Mouse (Mus musculus) gastrocnemius, postnatal 14 days (tissue): ENCODE results near the gene Chn2. TPM values are rescaled to one million over a fixed set of nuclear protein-coding genes. Genes with fewer than 3 reads are reported as not detected.
"Not testable (repeated sequence)": the region's sequence is repeated elsewhere in the genome, so short reads cannot be mapped to it uniquely, and the experiment has no call there.

Source experiments
- DNase-seq: peaks from one replicate; pipeline ENCODE4 v3.0.0; 2021; ENCODE audit warnings: mixed read lengths
- intact Hi-C: fragments of 180-260 bp; cut with DNase I; formaldehyde crosslinking; loops from one replicate; pipeline ENCODE4 v1.15.1; 2025; ENCODE audit warnings: low total_unique reads
- total RNA-seq, 2 experiments: library from RNA; stranded (reverse); gene quantifications; 2 replicates each; pipeline ENCODE4 v1.2.3; 2021

Chn2 gene
- total RNA-seq, 2 experiments from 2014 or later, result 3.8 to 5.2 TPM

- intact Hi-C loops, result no loop called here
- DNase-seq, result no peak
Observed at GRCm38 (mm10) chr6:54170286-54170894, 131.0 kb downstream of the Chn2 start.

DNA sequence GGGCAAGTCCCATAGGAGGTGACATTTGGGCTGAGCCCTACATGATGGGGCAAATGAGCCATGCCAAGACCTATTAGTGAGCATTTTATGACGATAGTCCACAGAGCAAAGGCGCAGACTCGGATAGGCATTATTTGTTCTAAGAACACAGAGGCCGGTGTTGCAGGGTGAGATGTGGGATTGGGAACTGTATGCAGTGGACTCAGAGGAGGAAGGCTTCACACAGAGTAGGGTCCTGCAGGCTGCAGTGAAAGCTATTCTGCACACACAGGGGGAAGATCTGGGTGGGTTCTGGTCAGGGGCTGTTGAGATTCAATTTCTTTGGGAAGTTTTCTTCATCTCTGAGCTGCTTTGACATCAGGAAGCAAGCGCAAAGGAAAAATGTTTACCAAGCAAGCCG, 132.0 kb downstream of the Chn2 start:
- intact Hi-C loops, result no loop called here
- no peak for DNase-seq

- no peak for DNase-seq
- intact Hi-C loops, result no loop called here
Observed at GRCm38 (mm10) chr6:54175473-54176215, 136.3 kb downstream of the Chn2 start.

DNA sequence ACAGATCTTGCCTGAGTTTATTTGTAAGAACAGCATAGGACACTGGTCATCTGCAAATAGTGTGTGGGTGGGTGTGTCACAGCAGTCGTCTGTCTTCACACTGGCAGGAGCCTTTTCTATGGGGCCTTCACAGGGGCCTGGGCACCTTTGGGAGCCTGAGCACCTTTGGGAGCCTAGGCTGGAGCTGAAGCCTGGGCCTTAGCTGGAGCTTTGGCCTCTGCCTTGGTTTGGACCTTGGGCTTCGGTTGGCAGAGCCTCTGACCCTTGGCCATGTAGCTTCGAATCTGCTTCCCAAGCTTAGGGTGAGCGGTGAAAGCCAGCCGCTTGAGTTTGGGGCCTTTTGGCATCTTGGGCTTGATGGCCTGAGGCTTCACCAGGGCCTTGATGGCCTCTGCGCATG, 137.7 kb downstream of the Chn2 start:
- intact Hi-C loops, DNase-seq: not testable (repeated sequence)

- intact Hi-C loops, result no loop called here
- DNase-seq, result no peak
Observed at GRCm38 (mm10) chr6:54179056-54179873, 139.9 kb downstream of the Chn2 start.

DNA sequence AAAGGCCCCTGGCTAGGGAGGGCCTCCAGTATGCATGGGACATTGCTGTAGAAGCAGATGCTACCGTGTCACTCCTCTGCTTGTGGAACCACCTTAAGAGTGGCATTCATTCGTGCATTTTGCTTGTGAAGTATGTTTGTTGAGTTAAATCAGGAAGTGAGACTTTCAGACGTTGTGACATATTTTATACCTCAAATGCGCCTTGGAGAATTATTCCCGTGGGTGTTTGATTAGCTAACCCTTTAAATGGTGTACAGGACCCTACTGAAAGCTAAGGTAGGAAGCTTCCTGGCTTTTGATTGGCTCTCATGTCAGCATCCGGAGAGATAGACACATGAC, 140.5 kb downstream of the Chn2 start:
- intact Hi-C loops, result no loop called here
- no peak for DNase-seq

- no peak for DNase-seq
- intact Hi-C loops, result no loop called here
Observed at GRCm38 (mm10) chr6:54183825-54184578, 144.6 kb downstream of the Chn2 start.

DNA sequence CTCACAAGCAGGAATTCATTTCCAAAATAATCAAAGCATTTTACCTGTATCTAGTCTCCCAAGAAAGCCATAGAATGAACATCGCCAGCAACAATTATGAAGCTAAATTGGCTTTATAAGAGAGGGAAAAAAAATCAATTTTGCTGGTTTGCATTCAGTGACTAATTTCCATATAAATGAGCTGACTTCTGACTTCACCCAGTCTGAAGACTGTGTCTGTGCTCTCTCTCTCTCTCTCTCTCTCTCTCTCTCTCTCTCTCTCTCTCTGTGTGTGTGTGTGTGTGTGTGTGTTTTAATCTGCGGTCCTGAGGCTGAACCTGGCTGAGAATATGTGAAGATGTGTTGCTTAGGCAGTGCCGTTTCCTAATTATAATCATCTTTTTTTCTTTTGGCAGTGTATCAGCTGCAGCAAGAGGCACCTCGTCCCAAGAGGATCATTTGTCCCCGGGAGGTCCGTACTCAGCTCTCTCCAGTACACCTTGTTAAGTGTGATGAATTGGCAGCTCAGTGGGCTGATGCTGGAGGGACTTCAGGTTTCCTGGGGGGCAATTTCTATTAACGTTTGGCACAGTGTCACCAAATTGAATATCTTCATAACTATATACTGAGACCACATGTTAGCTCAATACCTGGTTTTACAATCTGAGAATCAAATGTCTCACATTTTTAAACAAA, 154.4 kb downstream of the Chn2 start:
- DNase-seq, result no peak
- intact Hi-C loops, result no loop called here

DNA sequence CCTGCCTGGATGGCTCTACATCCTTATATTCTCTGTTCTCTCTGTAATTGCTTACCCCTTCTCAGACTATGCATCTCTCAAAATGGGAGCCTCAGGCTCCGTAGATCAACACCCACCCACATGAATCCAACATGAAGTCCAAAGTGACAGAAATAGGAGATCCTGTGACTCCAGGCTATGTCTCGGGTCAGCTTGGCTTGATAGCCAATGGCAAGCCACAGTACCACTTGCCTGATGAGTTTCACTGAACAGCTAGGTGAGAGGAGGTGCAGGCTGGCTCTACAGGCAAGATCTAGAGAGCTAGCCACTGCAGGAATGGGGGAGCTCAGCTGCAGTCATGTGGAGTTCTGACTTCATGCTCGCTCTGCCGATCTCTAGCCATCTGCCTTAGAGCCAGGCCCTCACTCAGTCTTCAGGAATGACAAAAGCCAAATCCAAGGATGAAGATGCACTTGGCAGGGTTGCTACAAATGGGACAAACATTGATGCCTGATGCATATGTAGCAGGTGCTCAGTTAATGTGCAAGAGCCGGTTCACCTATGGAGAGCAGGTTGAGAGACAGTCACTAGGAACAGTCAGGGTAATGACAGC, 158.6 kb downstream of the Chn2 start:
- intact Hi-C loops, result no loop called here

DNA sequence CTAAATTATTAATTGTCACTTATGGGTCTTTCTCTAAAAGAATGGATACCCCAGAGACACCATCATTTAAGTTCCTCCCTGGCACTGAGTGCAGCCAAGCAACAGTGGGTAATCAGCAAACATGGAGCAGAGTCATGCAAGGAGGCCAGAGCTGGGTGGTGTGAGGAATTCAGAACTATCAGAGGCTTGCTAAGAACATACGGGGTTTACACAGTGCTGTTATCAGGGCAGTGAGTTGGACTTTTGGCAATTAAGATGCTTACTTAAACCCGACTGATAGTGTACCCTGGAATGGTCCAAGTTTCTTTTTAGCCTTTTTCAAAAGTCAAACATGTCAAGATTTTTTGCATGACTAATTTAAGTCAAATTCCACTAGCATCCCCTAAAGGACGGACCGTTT, 160.2 kb downstream of the Chn2 start:
- DNase-seq, result no peak
- intact Hi-C loops, result no loop called here

More for the DNA sequence above, 158.6 kb downstream of the Chn2 start:
- DNase-seq, result no peak

- no peak for DNase-seq
- intact Hi-C loops, result no loop called here
Observed at GRCm38 (mm10) chr6:54200031-54200722, 160.8 kb downstream of the Chn2 start.

- no peak for DNase-seq
- intact Hi-C loops, result no loop called here
Observed at GRCm38 (mm10) chr6:54202311-54203020, 163.1 kb downstream of the Chn2 start.

DNA sequence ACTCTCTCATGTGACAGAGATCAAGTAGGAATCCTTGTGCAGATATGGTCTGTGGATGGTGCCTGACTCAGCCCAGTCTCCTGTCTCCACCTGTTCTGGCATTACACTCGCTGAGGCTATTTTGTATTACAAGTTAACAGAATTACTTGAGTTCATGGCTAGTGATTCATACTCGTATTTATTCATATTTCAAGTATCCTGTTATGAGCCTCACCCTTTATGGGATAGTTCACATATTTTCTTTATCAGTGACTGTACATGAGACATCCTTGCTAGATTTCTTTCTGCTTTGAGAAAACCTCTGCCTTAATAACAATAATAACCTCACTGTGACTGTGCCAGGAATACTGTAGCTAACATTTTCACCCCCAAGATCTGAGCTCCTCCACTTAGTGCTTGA, 164.0 kb downstream of the Chn2 start:
- intact Hi-C loops, result no loop called here
- no peak for DNase-seq

DNA sequence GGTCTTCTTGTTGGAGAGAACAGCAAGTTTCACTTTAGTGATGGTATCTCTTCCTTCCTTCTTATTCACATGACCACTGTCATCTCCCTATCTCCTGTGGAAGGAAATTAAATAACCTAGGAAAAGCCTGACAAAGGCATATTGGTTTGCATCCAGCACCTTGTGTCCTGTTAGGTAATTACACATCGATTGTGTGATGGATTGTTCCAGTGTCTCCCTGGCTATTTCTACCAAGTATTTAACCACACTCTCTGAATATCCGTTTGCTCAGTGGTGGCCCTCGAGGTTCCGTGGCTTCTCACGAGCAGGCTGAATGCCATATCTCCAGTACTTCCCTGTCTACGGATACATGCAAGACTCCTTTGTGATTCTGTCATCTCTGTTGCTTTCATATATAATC, 164.6 kb downstream of the Chn2 start:
- DNase-seq, result no peak
- intact Hi-C loops, result no loop called here

DNA sequence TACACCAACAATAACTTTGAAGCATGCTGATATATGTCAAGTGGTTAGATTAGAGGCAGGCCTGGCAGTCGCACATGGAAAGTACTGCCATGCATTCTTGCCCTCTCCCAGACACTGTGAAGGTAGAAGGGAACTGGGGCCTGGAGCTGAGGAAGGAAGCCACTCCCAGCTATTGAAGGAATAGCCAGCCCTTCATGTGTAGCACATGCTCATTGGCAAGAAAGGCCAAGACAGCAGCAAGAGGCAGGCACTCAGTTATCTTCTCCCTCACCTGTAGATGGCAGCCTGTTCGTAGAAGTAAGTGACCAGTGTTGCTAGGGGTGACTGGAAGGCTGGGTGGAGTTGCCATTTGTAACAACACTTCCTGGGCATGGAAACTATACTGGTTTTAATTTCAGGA, 165.6 kb downstream of the Chn2 start:
- no peak for DNase-seq
- intact Hi-C loops, result no loop called here

GRCm38 (mm10) chr6:54205471-54205870, 166.1 kb downstream of the Chn2 start:
- intact Hi-C loops, result no loop called here
- DNase-seq, result no peak

DNA sequence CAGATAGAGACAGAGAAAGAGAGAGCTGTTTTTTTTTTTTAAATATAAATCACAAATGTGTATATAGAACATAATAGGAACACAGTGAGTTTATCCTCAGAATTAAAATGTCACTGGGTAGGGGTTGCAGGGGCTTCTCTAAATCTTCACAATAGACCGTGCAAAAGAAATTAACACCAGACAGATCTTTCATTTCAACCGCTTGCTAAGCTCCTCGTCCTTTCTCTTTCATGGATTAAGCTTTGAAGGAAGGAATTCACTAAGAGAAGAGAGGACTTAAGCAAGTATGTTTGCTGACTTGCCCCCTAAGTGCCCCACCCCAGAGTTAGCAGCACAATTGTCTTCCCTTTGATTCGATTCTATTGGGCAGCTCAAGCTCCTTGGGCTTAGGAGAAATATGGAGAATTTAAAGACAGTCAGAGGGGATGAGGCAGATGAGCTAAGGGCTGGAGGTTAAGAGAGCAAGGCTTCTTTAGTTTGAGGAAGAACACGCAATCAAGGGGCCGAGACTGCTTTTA, 166.9 kb downstream of the Chn2 start:
- DNase-seq, result no peak
- intact Hi-C loops, result no loop called here

GRCm38 (mm10) chr6:54208786-54209185, 169.4 kb downstream of the Chn2 start:
- intact Hi-C loops, result no loop called here
- no peak for DNase-seq
